Mouse (Mus musculus) CD4-positive, CD25-positive, alpha-beta regulatory T cell, adult 4 months (primary cell): ENCODE measurements around the gene Rtn4rl1. TPM values are rescaled to one million over a fixed set of nuclear protein-coding genes. Genes with fewer than 3 reads are reported as not detected.

Experiments used
- ATAC-seq: one replicate; pipeline ENCODE4 v1.8.0; 2017
- polyA plus RNA-seq, 2 experiments: library from polyadenylated mRNA; unstranded; fragments of 100-300 nt; shearing (Covaris generic); gene quantifications; one replicate each; pipeline ENCODE4 v1.2.1; 2017

Gene Rtn4rl1
- polyA plus RNA-seq, 2 experiments from 2014 or later, result 1.5 to 1.8 TPM

DNA sequence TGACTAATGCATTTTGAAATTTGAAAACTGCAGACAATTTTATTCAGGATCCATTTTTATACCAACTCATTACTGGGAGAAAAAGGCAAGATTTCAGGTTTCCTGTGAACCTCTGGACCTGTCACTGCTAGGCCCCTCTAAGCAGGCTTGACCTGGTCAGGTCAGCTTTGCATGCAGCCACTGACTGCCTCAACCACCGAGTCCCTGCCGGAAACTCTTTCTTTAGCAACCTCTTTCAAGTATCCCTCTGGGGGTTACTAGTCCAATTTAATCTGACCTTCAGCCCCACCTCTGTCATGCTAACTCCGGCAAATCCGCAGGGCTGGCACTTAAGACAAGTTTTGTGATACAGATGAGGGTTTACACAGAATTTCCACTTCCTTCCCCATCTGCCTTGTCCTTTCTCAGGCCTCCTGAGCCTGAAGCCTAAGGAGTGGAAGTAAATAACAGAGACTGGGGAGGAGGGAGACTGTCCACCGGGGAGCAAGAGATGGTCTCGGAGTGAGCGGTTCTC, 58.0 kb downstream of the Rtn4rl1 start:
- no peak for ATAC-seq

DNA sequence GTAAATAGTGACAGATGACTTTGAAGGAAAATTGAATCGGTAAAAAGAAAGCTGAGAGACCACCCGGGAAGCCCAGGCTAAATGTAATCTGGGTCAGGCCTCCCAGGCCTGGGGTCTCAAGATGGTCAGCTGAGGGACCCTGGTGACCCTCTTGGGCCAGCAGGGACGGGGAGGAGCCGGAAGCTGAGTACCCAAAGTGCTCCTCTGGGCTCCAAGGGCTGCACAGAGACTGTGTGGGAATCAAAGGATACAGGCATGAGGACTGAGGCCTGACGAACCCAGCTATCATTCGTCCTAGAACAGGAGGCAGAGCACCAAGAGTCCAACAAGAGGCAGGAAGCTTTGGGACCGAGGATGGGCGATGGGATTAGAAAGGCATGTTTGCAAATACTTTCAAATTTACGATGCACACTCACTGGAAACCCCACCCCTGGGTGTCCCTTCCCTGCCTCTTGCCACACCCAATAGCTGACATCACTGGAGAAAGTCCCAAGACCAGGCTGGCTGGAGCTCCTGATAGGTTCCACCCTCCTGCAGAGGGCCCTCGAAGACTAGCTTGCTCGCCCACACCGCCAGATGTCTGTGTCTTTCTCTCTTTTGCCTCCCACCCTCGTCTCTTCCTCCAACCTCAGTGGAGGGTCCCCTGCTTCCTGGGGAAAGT, 60.8 kb downstream of the Rtn4rl1 start:
- peak; percentile 76 for ATAC-seq

- ATAC-seq, result no peak
Observed at GRCm38 (mm10) chr11:75255330-75255729, 61.7 kb downstream of the Rtn4rl1 start.

GRCm38 (mm10) chr11:75257056-75257648, 63.6 kb downstream of the Rtn4rl1 start:
- no peak for ATAC-seq

GRCm38 (mm10) chr11:75259416-75259815, 65.8 kb downstream of the Rtn4rl1 start:
- ATAC-seq, result no peak

DNA sequence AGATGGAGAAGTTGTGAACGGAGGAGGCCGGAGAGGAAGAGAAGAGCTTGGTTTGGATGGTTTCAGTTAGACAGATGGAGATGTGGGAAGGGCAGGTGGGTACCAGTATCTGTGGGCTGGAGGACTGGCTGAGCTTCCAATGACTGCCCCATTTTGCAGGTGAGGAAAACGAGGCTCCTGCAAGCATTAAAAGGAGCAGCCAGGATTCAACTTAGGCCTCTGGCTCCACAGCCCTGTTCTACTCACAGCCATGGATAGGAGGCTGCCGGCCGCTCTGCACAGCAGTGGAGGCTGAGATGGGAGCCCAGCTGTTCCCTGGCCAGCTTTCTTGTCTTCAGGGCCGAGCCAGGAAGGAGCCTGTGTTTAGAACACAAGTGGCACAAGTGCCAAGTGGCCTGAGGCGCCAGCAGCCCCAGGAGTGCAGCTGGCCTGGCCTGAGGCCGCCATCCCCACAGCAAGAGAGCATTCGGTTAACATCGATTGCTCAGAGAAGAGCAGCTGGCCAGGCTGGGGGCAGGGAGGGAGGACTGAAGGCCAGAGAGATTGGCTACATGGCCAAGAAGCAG, 66.5 kb downstream of the Rtn4rl1 start:
- ATAC-seq, result no peak

- no peak for ATAC-seq
Observed at GRCm38 (mm10) chr11:75261016-75261415, 67.4 kb downstream of the Rtn4rl1 start.

GRCm38 (mm10) chr11:75261730-75262129, 68.1 kb downstream of the Rtn4rl1 start:
- ATAC-seq, result no peak

DNA sequence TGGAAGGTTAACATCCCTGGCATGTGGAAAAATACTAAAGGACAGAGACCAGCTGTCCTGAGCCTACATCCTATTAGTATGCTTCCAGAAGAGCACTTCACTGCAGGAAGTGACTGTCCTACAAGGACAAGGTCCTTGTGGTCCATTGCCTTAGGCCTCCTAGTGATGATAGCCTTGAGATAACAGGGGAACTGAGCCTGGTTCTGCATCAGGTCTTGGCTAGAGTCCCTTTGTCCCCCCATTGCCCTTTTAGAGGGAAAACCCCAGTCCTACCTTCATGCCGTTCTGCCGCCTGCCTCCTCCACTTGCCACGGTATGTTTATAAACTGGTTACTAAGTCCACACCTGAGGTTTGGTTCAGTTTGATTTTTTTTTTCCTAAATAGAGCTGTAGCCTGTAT, 68.6 kb downstream of the Rtn4rl1 start:
- ATAC-seq, result no peak

DNA sequence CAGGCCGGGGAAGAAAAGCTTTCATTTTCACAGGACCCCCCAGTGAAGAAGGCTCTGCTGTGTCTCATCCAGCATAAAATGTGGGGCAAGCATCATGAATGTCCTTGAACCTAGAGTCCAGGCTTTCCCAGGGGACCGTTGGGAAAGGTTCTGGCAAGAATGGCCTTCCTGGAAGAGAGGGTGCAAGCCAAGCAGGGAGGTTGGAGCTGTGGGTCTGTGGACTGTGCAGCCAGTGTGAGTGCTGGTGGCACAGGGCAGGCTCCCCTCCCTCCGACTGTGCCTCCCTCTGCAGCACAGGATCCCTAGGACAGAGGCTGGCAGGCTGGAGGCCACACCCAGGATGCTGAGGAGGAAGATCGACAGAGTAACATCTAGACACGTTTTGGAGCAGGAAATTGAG, 69.2 kb downstream of the Rtn4rl1 start:
- no peak for ATAC-seq

- no peak for ATAC-seq
Observed at GRCm38 (mm10) chr11:75263274-75263963, 69.8 kb downstream of the Rtn4rl1 start.

GRCm38 (mm10) chr11:75263964-75264312, 70.4 kb downstream of the Rtn4rl1 start:
- no peak for ATAC-seq

DNA sequence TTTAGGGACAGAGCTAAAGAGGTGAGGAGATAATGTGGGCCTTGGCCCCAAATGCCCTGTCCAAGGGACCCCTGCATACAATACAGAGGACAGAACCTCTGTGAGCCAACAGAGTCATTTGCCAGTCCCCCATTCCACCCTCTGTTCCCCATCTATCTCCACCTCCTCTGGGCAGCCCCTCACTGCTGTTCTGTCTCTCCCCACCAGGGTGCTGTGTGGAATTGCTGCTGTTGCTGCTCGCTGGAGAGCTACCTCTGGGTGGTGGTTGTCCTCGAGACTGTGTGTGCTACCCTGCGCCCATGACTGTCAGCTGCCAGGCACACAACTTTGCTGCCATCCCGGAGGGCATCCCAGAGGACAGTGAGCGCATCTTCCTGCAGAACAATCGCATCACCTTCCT, 71.0 kb downstream of the Rtn4rl1 start:
- no peak for ATAC-seq

GRCm38 (mm10) chr11:75265545-75265944, 72.0 kb downstream of the Rtn4rl1 start:
- ATAC-seq, result no peak

GRCm38 (mm10) chr11:75267826-75268281, 74.3 kb downstream of the Rtn4rl1 start:
- no peak for ATAC-seq

GRCm38 (mm10) chr11:75268492-75268891, 74.9 kb downstream of the Rtn4rl1 start:
- no peak for ATAC-seq

DNA sequence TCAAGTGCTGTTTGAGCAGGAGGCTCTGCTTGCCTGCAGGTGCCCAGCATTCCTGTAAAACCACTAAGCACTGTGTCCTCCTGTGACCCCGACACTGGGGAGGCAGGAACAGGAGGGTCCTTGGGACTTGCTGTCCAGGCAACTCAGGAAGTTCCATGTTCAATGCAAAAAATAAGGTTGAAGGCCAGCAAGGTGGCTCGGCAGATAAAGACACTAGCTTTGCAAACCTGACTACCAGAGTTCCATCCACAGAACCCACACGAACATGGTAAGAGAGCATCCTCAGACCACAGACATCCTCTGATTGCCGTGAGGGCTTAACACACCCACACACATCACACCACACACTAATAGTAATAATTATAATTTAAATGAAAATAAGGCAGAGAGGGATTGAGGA, 75.6 kb downstream of the Rtn4rl1 start:
- no peak for ATAC-seq

GRCm38 (mm10) chr11:75270276-75270984, 76.8 kb downstream of the Rtn4rl1 start:
- ATAC-seq, result no peak

- no peak for ATAC-seq
Observed at GRCm38 (mm10) chr11:75270985-75271434, 77.4 kb downstream of the Rtn4rl1 start.

- no peak for ATAC-seq
Observed at GRCm38 (mm10) chr11:75273466-75273865, 79.9 kb downstream of the Rtn4rl1 start.

- no peak for ATAC-seq
Observed at GRCm38 (mm10) chr11:75275035-75275434, 81.5 kb downstream of the Rtn4rl1 start.

GRCm38 (mm10) chr11:75278115-75278514, 84.5 kb downstream of the Rtn4rl1 start:
- no peak for ATAC-seq

GRCm38 (mm10) chr11:75279013-75279341, 85.4 kb downstream of the Rtn4rl1 start:
- ATAC-seq, result no peak
